Mouse (Mus musculus) retina, embryonic 14.5 days (tissue): Measurements from ENCODE around the gene Slit3.

Source experiments
- DNase-seq: peaks from one replicate; pipeline ENCODE4 v3.0.0-alpha.2; 2015; ENCODE audit warnings: low spot score

Slit3 gene

DNA sequence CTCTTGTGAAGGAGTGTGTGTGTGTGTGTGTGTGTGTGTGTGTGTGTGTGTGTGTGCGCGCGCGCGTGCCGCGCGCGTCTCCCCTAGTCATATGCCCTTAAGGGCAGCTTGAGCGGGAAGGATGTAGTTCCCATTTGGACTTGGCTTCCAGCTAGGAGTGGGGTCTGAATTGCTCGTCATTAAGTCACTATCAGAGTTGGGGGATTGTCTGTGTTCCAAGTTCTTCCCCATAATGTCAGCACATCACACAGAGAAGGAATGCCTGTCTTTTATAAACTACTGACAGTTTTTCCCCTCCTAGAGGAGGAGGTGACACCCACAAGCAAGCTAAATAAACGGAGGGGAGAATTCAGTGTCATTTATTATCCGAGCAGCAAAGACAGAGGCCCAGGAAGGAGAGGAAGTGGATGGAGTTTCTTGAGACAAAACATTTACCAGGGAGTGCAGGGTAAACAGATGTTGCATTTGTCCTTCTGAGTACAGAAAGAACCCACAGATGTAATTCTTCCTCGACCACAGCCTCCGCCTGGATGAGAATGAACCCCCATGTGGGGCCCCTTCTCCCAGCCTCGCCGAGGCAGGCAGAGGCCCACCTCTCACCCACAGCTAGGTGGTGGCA lies 3.6 kb downstream of the Slit3 start:
- DNase-seq: no peak

DNA sequence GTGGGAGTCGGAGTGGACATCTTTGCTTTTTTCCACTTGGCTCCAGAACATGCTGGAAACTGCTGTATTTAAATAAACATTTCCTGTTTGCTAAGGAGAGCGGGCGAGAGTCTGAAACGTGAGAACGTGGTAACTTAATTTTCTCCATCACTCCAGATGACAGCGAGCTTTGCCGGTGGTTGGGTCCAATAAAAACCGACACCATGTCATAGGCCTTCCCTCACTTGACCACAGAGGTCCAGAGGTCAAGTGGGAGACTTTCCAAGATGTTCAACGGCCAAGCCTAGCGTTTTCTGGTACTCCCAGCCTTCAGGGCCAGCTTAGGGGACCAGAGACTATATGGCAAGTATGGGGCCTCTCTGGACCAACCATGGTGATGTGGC lies 4.1 kb downstream of the Slit3 start:
- DNase-seq: no peak

DNA sequence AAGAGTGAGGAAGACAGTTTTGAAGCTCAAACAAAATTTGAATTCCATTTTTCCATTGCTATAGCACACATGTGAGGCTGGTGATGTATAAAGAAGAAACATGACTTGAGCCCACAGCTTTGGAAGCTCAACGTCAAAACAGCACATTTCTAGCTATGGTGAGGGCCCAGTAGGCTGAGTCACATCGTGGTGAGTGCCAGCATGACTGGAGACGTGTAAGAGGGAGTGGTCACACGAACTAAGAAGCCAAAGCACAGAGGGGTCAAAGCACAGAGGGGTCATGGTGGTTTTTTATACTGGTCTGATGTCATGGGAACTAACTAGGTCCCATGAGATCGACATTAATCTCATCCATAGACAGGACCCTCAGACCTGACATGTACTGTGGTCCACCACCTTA lies 10.7 kb downstream of the Slit3 start:
- no peak for DNase-seq

DNA sequence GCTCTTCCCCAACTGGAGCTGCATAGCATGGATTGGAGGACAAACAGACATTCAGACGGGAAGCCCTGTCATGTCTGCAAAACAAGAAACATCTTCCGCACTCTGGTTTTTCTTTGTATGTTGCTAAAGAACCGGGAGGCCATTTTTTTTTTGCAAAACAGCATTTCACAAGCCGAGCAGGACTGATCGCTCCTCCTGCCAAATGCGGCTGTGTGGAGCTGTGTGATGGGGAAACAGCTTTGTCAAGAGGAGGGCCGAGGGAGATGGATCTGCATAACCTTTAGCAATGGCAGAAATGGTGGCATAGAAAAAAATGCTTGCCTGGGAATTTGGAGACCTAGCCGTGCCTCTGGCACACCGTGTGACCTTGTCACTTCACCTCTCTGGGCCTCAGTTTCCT lies 15.6 kb downstream of the Slit3 start:
- no peak for DNase-seq

DNA sequence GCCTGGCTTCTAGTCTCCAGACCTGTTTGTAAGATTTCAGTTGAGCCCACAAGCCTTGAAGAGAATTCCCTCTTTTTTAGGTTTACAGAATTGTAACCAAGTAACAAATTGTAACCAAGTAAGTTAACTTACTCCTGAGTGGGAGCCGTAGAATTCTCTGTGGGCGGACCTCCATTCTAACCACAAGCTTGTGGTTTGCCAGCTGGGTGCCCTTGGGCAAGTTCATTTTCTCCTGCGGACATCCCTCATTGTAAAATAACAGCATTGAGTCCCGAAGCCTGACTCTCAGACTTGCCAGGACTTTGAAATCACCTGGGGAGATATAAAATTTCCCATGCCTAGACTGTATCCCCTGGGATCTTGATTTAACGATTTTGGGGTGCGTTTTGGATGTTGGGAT lies 19.1 kb downstream of the Slit3 start:
- no peak for DNase-seq

DNA sequence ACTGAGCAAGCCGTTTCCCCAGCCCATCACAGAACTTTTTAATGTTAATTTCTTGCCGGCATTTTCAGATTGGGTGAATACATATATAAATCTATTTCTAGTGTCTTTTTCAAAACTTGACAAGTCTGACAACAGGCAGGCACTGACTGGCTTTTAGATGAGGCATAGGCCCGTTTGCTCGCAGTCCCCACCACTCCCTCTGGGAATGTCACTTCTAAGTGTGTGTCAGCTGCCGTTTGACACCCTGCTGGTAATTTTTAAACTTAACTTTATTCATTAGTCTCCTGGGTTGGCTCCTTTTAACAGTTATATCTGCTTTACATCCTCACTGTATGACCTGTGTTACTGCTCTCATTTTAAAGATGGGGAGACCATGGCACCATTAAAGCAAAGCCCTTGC lies 21.2 kb downstream of the Slit3 start:
- DNase-seq: no peak

DNA sequence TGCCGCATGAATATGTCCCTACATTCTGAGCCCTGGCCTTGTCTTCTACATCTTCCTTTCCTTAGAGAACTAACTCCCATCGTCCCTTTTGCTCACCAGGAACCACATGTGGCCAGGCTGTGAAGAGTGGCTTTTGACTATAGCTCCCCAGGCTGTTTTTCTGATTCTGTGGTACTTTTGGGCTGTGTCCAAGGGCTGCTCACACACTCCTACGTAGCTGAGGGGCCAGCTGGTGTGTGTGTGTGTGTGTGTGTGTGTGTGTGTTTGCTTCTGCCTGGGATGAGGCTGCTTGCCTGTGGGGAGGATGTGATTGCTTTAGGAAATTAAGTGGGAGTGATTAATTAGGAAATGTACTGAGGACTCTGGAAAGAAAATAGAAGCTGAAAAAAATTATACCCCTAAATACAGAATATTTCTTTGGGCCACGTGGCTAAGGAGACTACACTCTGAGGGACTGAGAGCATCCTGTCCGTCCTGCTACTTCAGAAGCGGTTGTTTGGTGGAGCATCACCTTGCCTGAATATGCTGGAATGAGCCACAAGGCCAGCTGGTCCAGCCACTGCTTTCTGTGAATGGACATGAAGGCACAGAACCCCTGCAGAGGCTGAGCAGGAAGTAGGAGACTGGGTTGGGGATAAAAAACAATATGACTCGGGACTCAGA lies 21.8 kb downstream of the Slit3 start:
- no peak for DNase-seq

DNA sequence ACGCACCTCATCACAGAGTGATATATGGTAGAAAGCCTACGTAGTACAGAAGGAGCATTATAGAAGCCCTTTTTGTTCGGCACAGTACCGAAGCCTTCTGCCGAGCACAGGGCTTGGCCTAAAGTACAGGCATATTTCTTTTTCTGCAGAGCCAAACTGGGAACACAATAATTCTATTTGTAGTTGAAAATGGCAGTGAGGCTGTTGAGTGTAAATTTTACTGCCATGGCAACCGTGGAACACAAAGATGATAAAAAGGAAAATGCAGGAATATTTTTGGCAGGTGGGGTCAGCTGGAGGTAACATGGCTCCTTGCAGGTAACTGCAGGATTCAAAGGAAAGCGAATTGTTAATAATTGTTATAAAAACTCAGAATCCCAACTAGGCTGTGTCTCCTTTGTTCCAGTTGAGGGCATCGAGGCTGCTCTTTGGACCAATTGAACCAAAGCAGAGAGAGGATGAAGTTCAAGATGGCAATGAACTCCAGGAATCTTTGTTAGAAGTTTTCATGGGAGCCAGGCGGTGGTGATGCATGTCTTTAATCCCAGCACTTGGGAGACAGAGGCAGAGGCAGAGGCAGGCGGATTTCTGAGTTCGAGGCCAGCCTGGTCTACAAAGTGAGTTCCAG lies 26.9 kb downstream of the Slit3 start:
- no peak for DNase-seq

DNA sequence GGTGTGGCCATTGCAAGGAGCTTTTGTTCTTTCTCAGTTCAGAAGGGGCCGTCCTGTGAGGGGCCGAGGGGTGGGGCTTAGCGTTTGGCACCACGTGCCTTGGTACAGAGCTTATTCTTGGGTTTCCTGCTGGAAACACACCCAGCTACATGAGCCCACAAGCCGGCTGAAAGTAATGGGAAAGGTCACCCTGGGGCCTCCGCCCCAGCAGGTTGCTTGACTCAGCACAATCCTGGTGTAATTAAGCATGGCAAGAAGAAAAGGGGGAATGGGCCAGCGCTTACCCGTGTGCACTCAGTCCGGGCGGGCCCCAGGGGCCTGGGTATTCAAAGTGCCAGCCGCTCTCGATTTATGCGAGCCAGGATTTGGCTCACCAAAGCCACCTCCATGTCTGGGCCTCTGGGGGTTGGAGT lies 30.5 kb downstream of the Slit3 start:
- peak; percentile 70 for DNase-seq

DNA sequence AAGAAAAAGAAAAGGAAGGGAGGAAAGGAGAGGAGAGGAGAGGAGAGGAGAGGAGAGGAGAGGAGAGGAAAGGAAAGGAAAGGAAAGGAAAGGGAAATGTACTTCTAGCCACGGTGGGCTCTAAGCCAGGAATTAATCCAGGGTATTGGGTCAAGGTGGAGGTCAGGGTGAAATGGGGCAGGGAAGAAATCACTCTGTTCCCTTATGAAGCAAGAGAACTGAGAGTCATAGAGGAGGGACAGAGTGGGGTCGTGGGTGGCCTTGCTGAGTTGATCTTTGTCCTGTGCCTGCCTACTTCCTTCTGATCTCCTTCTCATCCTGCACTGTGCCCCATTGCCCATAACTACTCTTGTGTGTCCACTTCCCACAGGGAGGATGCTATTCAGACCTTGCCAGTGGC lies 31.9 kb downstream of the Slit3 start:
- no peak for DNase-seq

DNA sequence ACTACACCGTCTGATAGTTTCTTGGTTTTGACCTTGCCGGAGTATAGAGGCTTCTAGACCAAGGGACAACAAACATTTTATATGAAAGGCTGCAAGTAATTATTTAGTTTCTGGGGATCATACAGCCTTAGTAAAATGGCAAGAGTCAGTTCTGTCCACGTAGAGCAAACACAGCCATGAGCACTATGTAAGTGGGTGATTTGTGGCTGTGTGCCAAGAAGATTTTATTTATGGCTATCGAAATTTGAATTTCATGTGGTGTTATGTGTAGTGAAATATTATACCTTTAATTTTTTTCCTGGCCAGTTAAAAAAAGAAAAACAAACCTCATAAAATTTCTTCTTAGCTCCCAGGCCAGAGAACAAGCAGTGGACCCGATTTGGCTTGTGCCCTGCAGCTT lies 33.4 kb downstream of the Slit3 start:
- DNase-seq: no peak

DNA sequence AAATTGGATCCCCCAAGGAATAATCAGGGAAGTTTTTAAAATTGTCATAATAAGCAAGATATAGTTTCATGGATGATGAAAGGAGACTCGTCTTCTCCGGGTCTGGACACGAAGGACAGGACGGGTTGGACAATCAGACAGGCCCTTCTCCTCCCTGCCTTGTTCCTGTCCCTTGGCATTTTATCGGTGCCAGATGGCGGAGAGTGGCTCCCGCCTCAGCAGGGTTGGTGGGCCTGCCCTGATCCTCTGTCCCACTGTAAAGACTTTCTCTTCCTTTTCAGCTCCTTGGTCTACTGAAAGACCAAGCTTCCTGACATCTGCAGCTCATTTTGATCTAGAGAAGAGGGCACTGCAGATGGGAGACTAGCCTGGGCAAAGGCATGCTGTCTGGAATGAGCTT lies 34.3 kb downstream of the Slit3 start:
- DNase-seq: no peak

DNA sequence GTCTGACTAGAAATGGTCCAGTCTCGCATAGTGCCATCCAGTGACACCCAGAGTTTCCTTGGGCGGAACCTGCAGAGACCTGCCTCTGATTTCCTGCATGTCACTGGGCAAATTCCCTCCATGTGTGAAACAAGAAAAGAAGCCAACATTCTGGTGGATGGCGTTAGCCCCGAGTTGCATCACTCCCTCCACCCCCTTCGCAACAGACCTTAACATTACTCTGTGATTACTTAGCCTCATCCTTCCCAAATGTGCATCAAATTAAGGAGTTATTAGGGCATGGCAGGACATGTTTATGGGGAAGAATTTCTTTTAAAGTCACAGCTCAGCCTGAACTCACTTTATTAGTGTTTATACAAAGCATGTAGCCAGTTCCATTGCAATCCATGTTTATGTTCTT lies 35.7 kb downstream of the Slit3 start:
- no peak for DNase-seq

DNA sequence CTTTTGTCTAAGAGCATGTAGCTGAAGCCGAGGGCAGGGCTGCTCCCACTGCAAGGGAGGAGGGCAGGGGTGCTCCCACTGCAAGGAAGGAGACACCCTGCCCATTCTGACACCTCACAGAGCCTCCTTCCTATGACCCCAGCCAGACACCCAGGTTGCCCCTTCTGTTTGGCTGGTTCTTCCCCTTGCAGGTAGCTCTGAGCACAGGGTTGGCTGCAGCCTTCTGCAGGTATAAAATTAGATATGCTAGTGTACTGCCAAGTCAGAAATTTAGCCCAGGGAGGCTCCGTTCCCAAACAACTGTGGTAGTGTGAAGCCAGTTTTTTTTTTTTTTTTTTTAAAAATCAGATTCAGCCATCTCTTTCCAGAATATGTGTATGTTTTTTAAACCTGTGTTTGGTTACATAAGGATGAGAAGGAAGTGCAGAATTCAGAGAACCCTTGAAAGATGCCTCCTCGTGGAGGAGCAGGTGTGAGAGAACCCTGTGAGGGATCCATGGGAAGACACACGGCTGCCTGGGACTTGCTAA lies 39.7 kb downstream of the Slit3 start:
- DNase-seq: no peak

DNA sequence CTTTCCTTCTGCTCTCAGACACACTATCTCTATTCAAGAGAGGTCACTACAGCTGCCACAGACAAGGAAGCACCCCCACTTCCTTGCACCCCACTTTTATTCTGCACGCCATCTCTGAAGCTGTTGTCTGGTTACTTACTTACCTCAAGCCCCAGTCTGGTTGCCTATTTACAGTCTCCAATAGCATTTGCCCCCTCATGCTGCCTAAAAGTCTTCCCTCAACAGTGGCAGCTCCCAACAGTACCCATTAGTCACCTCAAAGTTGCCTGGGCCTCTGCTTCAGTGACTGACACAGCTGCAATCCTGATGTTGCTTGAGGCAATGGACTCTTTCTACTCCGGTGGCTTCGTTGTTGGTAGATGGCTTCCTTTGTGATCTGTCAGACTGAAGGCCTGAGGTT lies 42.4 kb downstream of the Slit3 start:
- DNase-seq: no peak

DNA sequence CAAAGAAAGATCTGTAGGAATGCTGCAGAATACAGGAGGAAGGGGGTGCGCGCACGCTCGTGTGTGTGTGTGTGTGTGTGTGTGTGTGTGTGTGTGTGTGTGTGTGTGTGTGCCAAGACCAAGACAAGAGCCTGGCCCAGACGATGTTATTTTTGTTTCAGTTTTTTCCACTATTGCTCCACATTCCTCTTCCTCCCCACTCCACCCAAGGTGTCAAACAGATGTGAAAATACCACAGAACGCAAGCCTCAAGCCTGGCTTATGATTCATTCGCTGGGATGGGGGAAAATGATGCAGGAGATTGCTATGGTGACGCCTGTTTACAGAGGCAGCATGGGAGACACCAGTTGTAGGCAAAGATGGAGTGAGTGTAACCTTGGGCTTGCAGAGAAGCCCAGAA lies 46.2 kb downstream of the Slit3 start:
- no peak for DNase-seq

DNA sequence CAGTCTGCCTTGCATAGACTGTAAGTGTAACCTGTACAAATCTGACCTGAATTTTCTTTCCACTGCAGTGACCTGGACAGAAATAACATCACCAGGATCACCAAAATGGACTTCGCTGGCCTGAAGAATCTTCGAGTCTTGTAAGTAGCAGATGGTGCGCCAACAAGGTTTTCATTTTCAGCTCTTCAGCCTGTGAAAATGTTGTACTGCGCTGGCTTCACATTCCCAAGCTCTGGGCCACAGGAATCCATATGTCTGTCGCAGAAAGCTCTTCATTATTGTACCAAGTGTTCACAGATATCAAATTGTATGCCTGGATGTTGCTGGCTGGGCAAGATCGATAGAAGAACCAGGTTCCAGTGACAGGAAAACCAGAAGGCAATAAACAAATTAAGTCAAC lies 50.5 kb downstream of the Slit3 start:
- no peak for DNase-seq

DNA sequence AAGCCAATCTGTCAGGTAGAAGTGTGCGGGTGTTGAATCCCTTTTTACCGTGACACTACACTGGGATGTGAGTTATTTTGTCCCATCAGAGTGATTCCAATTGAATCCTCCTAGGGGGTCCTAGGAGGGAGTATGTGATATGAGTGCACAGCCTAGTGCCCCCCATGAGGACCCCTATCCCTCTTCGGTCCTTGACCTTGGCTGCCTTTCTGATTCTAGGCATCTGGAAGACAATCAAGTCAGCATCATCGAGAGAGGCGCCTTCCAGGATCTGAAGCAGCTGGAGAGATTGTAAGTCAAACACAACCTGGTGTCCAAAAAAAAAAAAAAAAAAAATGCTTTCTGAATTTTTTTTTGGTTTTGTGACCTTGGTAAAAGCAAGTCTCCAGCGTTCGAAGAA lies 56.5 kb downstream of the Slit3 start:
- DNase-seq: no peak

DNA sequence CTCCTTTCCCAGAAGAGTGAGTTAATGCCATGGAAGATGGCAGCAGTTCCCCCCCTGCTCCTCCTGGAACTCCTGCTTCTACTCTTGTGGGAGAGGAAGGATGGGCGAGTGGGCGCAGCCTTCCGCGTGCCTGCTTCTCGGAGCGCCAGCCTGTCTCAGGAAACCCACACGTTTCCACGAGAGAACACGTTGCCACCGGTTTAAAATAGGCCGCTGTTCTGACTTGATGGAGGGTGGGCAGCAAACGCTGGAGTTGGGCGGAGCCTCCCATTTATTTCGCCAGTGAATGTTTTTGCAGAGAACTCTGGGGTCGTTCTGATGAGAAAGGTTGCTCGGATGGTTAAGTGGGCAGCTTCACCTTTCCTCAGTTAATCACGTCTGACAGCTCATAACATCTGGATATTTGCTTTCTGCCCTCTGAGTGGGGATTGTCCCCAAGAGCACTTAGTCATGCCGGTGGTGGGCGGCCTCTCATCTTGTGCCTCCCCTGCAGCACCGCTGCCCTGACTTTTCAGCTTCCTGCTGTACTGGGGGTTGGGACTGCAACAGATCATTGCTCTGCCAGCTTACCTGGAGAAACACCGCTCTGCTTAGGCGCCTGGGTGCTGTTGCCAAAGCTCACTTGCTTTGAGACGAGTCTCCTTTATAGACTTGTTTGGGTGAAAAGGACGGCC lies 57.3 kb downstream of the Slit3 start:
- DNase-seq: no peak

DNA sequence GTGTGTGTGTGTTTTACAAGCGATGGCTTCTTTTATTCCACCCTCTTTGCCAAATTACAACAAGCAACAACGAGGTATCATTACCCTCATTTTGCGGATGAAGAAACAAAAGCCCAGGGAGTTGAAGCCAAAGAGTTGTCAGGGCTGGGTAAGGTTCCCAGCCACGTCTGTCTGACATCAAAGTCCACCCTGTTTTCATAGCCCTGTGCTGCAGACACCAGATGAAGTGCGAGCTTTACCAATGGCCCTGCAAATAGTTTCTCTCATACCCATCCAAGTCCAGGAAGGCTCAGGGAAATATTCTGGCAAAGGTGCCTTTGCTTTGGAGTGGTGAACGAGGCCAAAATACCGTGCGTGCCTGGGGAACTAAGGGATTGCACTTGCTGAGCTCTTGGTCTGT lies 58.3 kb downstream of the Slit3 start:
- no peak for DNase-seq

DNA sequence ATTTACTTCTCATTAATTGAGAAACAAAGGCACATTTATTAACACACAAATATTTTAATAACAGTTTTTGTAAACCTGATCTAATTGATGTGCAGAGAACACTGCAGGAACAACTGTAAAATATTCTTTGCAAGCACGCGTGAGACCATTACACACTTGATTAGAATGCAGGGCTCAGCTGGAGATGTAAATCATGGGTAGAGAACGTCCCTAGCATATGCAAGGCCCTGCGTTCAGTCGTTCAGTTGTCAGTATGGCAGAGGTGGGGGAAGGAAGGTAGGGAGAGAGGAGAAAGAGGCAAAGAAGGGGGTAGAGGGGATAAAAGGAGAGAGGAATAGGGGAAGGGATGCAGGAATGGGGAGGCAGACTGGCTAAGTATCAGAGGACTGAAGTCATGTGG lies 61.9 kb downstream of the Slit3 start:
- no peak for DNase-seq

DNA sequence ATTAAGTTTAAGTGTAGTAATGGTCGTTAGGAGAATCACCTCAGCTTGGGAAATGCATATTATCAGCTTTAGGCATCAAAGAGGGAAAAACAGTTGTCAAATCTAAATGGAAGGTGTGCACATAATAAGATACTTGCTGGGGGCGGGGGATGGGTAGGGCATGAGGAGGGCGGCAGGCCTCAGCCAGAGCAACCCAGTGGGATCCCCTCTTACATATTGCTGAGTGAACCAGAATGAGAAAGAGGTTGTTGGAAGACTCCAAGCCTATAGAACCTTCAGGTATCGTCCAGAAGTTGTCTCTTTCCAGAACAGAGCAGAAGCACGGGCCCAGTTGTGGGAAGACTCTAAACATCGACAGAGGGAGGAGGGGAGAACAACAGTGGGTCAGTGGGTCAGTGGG lies 73.8 kb downstream of the Slit3 start:
- no peak for DNase-seq

DNA sequence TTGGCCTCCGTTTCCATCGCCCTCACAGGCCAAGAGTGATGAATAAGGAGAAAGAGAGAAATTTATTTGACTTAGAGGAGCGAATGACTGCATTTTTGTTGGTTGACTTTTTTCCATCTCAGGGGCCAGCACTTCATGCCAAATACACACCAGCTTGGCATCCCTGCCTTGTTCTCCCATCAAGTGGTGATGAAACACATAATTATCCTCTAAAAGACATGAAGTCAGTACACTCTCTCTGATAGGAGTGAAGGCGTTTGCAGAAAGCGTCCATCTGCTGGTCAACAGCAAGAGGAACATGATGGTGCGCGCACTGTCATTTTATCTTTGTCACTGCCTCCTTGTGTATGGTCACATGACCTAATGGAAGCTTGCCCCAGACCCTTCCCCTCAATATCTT lies 75.8 kb downstream of the Slit3 start:
- no peak for DNase-seq
